Mouse (Mus musculus) liver (tissue): ENCODE results near the gene Armc5.

Experiments
- DNase-seq: peaks from one replicate; pipeline ENCODE4 v3.0.0-alpha.2; 2020; ENCODE audit warnings: mixed read lengths

Gene Armc5

DNA sequence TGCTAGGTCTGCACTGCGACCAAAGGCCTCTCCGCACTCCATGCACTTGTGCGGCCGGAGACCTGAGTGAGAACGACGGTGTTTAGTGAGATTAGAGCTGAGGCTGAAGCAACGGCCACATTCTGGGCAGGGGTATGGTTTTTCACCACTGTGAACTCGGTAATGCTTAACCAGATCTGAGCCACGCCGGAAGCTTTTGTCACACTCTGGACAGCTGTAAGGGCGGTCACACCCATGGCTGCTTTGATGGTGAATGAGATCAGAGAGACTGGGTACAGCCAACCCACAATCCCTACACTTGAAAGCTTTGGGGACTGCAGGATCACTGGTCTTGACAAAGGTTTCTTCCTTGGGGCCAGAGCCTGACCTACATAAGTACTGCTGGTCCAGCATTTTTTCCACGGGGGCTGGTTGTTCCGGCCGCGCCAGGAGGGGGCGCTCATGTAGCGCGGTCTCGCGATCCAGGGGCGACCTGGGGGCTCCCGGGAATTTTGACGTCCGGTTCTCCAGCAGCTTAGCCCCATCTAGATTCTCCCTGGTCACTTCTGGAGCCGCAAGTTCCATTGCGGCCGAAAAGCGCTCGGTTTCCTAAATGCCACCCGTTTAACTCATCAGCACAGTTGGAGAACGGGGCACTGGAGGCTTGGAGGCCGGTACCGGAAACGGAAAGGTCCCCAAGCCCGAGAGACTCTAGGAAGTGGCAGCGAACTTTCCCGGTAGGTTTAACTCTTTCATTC is at the start of gene Armc5:
Armc5 (plus strand) TSS at position 487 of the 737 bp plus-strand sequence.
- peak; percentile 86 for DNase-seq

DNA sequence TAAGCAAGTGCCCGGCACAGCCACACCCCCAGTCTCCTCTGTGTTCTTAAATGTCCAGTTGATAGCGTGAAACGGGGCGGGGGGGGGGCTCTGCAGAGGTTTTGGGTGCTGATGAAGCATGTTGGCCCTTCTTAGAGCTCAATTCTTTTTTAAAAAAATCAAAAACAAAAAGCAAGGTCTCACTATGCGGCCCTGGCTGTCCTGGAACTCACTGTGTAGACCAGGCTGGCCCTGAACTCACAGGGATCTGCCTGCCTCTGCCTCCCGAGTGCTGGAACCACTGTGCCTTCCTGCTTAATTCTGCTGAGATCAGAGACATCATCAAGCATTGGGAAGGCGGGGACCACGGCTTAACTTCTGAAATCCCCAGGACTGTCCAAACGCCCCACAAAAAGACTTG is 35.5 kb upstream of the Armc5 start:
- no peak for DNase-seq

DNA sequence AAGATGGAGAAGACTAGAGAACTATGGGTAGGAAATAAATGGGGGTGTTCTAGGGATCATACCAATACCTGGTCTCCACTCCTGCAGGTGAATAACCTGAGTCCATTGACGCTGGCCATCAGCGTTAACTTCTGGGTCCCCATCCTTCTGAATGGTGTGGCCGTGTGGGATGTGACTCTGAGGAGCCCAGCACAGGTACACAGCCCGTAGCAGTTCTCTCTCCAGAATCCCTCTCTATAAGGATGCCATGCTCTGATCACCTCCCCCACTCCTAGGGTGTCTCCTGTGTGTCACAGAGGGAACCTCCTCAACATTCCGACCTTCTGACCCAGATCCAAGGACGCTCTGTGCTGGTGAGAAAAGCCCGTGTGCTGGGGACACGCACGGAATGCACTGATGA is 34.1 kb upstream of the Armc5 start:
- no peak for DNase-seq

DNA sequence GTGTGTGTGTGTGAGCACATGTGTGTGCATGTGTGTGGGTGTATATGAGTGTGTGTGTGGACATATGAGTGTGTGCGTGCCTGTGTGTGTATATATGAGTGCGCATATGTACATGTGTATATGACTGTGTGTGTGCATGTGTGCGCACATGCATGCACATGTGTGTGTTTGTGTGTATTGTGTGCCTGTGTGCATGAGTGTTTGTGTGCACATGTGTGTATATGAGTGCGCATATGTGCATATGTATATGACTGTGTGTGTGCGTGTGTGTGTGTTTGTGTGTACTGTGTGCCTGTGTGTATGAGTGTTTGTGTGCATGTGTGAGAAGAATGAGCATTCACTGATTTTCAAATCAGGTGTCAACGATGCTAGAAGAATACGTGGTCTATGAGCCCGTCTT is 33.0 kb upstream of the Armc5 start:
- no peak for DNase-seq

DNA sequence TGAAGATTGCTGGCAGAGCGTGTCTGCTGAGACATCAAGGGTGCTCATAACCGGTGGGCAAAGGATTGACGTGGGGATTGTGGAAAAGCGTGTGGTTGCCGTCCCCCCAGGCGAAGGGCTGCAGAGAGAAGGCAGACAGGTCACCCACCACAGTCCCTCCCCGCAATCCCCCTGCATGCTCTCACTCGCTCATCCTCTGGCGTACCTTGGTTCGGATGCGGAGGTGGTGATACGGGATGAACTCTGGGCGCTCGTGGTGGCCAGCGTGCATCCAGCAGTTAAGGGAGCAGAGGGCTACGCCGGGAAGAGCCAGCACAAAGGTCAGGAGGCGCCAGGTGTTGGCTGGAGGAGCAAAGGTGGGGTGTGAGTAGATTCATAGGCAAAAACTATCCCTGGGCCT is 31.4 kb upstream of the Armc5 start:
- DNase-seq: no peak

DNA sequence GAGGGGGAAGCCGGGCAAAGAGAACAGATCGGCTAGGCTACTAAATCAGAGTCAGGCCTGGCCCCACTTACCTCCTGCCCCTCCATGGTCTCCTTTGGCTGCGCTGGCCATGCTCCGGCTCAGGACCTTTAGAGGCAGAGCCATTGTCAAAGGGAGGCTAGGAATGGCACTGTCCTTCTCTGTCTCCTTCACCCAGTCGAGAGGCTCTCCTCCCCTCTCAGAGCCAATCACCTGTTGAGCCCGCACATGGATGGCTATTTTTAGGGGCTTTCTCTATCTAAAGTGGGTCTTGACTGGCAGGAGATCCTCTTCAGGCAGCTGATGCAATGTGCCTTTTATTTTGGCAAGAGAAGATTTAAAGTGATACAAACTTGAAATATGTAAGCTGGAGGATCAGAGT is 31.0 kb upstream of the Armc5 start, which contains the start of gene Cox6a2:
Cox6a2 (minus strand) TSS at position 236 of the 400 bp plus-strand sequence.
- DNase-seq: no peak

DNA sequence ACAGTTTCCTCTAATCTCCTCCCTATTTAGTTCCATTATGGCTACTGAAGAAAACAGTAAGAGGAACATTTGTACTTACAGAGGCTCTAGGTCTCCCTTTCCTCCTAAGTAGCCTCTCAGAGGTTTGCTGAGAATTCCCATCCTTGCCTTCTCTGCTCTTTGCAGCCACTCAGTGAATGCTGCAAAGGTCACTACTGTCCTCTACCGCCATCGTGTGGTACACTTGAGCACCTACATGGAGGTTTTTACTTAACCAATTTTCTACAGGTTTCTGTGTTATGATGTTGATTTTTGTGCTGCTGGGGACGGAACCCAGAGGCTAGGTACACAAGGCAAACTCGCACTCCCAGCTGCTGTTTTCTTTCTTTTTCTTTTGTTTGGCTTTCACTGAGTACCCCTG is 29.0 kb upstream of the Armc5 start:
- peak; percentile 51 for DNase-seq

DNA sequence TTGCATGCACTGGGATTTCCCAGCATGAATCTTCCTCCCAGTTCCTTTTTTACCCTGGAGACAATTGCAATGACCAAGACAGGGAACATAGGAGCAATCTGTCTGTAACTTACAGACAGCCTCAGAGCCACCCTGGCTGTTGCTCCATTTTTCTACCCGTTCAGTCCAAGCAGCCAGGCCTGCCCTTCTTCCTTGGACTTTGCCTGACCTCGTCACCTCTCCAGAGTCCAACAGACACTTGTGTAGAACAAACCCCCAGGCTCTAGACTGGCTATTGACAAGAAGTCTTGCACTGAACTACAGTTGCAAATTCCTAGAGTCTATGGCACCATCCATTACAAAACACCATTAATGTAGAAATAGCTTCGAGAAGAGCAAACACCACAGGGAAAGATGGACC is 27.3 kb upstream of the Armc5 start:
- DNase-seq: no peak

DNA sequence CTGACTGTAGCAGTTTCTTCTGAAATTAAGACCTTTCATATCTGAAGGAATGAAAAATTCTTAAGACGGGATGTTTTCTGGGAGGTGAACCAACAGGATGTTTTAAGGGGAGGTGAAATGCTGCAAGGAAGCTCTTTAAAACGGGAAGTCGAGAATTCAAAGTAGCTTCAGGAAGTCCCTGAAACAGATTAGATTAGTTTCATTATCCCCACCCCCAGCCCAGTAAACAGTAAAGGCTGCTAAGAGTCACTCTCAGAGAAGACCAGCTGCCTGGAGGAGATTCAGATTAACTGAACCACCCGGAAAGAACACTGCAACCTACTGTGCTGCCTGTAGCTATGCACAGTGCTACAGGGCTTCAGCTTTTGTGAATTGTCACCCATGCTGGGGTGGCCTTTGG is 17.2 kb upstream of the Armc5 start:
- DNase-seq: no peak

DNA sequence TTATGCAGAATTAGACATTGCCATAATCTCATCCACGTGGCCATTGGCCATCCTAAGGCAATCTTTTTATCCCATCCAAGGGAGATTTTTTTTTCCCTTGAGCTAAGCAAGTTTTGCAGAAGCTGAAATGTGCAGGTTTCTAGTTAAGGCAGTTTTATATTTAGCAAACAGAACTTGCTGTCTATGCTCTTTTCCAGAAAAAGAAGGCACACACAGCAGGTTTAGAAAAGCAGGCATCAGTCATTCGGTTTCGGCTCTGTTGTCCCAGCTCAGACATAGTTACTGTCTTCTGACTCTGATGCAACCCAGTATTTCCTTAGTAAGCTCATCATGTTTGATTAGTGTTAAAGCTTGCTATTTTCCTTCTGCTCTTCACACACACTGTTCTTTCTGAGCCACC is 16.2 kb upstream of the Armc5 start:
- no peak for DNase-seq

DNA sequence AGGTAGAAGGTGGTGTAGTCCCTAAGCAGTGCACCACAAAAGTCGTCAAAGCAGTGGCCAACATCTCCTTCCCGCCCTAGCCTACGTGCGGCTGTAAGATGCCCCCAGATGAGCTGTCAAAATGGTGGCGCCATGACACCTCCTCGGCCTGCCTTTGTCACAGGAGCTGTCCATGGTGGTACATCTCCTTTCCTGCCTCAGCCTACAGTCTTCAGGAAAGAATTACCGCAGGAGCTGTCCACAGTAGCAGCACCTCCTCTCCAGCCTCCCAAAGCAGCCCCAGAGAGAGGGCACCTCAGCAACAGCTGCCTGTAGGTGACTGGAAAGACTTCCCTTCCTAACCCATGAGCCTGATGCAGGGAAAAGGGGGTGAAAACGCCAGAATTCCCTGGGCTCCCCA is 5.4 kb upstream of the Armc5 start:
- peak; percentile 22 for DNase-seq

DNA sequence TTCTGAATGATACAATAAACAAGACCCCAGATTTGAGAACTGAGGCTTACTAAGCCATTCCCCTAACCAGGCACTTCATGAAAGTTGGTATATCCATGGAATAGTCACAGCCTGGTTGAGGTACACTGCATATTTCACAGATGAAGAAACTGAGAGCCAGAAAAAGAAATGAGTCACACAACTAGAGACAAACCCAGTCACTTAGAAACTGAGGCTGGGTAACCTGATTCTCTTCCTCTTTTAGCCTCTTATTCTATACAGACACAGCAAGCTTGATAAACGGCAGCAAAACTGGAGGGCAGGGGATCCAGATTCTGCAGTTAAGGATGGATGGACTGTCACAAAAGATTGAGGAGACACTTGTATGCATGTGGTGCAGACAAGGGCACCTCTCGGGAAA is 2.3 kb upstream of the Armc5 start:
- no peak for DNase-seq

DNA sequence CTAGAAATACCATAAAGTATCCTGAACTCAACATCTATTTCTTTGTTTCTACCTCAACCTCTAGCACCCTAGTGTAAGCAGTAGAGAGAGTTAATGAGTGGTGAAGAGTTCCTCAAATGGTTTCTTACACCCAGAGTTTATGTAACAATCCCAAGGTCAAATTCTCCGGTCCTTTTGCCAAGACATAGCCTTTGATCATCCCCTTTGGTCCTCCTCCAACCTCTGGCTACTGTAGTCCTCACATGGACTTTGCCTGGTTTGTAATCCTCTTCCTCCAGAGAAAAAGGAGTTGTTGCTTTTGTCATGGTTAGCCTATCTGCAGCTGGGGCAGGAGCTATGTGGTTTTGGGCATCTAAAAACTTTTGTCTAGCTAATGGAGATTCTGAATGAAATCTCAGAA is 1.7 kb upstream of the Armc5 start:
- DNase-seq: no peak

DNA sequence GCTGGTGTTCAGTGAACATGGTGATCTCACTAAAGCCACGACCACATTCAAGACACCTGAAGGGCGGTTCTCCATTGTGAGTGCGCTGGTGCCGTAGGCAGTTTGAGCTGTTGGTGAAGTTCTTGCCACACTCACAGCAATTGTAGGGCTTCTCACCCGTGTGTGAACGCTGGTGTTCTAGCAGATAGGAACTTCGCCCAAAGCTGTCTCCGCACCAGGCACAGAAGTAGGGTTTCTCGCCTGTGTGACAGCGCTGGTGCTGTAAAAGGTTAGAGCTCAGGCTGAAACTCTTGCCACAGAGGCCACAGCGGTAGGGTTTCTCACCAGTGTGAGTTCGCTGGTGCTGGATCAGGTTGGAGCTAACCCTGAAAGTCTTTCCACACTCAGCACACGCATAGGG is 716 bp upstream of the Armc5 start:
- DNase-seq: no peak

DNA sequence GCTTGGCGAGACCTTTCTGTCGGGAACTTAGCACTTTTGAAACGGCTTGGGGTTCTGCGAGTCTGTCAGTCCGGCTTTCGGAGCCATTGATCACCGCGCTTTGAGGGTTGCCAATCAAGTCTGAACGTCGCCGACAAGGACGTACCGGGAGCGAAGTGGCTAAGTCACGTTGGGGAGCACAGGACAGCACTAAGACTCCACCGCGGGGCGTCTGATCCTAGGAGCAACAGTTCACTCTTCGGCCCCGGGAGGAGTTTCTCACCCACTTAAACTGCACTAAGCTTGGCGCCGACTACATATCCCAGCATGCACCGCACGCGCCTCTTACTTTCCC is 418 bp downstream of the Armc5 start:
- DNase-seq: no peak

DNA sequence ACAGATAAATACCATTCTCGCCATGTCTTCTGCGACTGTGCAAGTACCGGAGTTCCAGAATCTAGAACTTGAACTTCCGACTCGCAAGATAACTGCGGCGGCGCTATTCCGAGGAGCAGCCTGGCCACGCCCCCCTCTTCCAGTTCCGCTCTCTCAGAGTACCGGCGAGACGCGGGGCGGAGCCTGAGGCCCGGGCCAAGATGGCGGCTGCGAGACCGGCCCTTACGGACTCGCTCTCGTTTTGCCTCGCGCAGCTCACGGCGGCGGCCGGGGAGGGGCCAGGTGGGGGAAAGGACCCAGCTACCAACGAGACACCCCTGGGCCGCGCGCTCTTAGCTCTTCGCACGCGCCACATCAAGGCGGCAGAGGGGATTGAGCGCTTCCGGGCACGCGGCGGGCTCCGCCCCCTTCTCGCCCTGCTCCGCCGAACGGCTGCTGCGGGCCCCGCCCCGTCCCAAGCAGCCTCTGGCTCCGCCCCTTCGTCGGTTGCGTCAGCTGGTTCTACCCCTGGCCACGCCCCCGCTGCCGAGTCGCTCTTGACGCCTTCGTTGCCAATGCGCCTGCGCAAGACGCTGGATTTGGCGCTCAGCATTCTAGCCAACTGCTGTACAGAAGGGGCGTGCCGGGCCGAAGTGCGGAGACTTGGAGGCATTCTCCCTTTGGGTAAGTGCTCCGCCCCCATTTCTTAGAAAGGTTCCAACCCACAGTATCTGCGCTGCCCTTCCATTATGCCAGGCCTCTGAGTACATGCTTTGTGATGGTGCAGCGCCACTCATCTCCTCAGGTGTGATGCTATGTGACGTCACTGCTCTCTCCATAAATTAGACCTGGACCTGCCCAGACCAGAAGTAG is 1.0 kb downstream of the Armc5 start, which contains the start of gene 9130023H24Rik:
9130023H24Rik (minus strand) TSS at position 105 of the 852 bp plus-strand sequence.
- DNase-seq: peak; percentile 100

DNA sequence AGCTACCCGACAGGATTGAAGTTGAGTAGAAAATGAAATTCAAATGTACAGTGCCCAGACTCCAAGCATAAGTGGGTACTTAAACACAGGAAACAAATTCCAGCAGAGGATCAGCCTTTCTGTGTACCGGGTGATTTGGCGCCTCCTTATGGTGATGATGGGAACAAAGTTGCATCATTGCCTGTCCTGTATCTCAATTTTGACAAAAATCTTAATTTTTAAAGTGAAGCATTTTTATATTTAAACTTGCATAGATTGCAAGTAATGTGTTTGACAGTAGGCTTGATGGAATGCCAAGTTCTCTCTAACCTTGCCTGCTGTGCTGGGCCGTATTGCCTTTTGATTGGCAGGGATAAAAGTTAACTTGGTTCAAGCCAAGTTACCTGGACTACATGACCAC is 1.8 kb downstream of the Armc5 start:
- DNase-seq: peak; percentile 65

DNA sequence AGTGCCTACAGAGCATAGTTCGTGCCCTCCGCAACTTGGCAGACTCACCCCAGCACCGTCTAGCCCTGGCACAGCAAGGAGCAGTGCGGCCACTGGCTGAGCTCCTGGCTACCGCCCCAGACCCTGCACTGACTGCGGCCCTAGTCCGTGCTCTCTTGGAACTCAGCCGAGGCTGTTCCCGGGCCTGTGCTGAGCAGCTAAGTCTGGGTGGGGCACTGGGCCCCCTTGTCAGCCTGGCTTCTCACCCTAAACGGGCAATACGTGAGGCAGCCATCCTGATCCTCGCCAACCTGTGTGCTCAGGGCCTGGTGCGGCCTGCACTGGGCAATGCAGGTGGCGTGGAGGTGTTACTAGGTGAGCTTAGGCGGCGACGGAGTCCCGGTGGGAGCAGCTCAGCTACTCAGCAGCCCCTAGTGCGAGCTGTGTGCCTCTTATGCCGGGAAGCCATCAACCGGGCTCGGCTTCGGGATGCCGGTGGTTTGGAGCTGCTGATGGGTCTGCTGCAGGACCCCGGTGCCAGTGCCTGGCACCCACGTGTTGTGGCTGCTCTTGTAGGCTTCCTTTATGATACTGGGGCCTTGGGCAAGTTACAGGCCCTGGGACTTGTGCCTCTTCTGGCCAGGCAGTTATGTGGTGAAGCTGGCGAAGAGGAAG is 3.1 kb downstream of the Armc5 start:
- no peak for DNase-seq

DNA sequence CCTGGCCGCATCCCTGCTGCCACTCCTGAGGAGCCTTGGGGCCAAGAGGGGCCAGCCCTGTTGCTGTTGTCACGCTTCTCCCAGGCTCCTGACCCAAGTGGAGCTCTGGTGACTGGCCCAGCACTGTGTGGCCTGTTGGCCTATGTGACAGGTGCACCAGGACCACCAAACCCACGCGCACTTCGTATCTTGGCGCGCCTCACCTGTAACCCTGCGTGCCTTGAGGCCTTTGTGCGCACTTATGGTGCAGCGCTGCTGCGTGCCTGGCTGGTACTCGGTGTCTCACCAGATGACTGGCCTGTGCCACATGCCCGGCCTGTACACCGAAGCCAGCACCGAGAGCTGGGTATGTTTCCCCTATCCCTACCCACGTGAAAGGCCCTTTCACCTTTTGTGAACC is 5.2 kb downstream of the Armc5 start:
- DNase-seq: no peak

DNA sequence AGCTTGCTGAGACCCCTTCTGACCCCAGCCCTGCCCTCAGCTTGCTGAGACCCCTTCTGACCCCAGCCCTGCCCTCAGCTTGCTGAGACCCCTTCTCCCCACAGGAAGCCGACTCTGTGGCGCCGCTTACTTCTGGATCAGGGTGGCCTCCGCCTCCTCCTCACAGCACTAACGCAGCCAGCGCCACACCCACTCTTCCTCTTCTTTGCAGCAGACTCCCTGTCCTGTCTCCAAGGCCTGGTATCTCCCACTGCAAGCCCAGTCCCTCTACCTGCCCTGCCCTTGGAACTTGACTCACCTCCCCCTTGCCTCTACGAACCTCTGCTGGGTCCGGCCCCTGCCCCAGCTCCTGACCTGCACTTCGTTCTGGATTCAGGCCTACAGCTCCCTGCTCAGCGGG is 6.8 kb downstream of the Armc5 start:
- DNase-seq: no peak

DNA sequence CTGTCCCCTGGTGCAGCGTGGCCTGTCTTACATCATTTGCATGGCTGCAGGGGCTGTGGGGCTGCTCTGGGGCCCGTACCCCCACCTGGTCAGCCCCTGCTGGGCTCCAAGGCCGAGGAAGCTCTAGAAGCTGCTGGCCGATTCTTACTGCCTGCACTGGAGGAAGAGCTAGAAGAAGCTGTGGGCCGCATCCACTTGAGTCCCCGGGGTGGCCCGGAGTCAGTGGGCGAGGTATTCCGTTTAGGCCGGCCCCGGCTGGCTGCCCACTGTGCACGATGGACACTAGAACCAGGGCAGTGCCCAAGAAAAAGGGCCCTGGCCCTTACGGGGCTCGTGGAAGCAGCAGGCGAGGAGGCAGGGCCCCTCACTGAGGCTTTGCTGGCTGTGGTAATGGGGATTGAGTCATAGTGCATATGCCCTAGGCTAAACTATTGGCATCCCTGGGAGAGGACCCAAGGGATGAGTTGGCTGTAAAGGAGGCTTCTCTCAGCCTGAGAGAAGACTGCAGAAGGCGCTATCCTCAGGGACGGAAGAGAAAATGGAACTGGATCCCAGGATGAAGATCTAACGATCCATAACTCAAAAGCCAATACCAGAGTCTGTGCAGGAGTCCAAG is 7.4 kb downstream of the Armc5 start:
- DNase-seq: no peak

DNA sequence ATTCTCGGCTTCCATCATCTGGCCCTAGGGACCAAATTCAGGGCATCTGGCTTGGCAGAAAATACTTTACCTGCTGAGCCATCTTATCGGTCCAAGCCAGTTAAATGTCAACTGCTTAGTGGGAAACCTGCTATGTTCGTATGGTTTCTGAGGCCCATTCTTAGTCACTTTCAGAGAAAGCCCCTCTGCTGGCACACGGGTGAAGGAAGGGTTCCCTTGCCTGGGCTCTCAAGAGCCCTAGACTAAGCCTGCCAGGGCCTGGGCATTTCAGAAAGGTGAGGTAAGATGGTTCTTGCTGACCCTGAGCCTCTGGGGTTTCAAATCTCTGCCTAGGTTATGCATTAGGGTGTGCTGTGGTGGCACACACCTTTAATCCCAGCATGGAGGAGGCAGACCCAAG is 8.4 kb downstream of the Armc5 start:
- DNase-seq: no peak
